Mouse (Mus musculus) neural tube, embryonic 13.5 days (tissue): ENCODE results near the gene Myo9b. TPM values are rescaled to one million over a fixed set of nuclear protein-coding genes. Genes with fewer than 3 reads are reported as not detected.
"Not testable (repeated sequence)": the region's sequence is repeated elsewhere in the genome, so short reads cannot be mapped to it uniquely, and the experiment has no call there.

Experiments used
- ATAC-seq: fragments of 200-750 bp; cut with Nextera tagmentation; 2 replicates; pipeline ENCODE4 v1.8.0; 2017; ENCODE audit warnings: low read depth, mild to moderate bottlenecking, moderate TSS enrichment, moderate library complexity
- H3K27ac ChIP-seq: fragments of 300-500 bp; sonication (generic); replicated peaks from 2 replicates; pipeline ENCODE4 v1.5.1; 2015; ENCODE audit warnings: moderate library complexity, mild to moderate bottlenecking, inconsistent platforms
- H3K27me3 ChIP-seq: fragments of 300-500 bp; sonication (generic); 2 replicates; pipeline ENCODE4 v1.6.1; 2015; ENCODE audit warnings: mild to moderate bottlenecking, inconsistent platforms
- H3K36me3 ChIP-seq: fragments of 300-500 bp; sonication (generic); 2 replicates; pipeline ENCODE4 v1.6.1; 2015; ENCODE audit warnings: mild to moderate bottlenecking, inconsistent platforms
- H3K4me1 ChIP-seq: fragments of 300-500 bp; sonication (generic); replicated peaks from 2 replicates; pipeline ENCODE4 v1.6.1; 2015; ENCODE audit warnings: inconsistent platforms
- H3K4me2 ChIP-seq: fragments of 300-500 bp; sonication (generic); 2 replicates; pipeline ENCODE4 v1.6.1; 2015; ENCODE audit warnings: inconsistent platforms, mild to moderate bottlenecking, moderate library complexity
- H3K4me3 ChIP-seq: fragments of 300-500 bp; sonication (generic); 2 replicates; pipeline ENCODE4 v1.5.1; 2015; ENCODE audit warnings: mild to moderate bottlenecking, inconsistent platforms
- H3K9ac ChIP-seq: fragments of 300-500 bp; sonication (generic); 2 replicates; pipeline ENCODE4 v1.6.1; 2015; ENCODE audit warnings: moderate library complexity, mild to moderate bottlenecking, inconsistent platforms
- H3K9me3 ChIP-seq: fragments of 300-500 bp; sonication (generic); 2 replicates; pipeline ENCODE4 v1.6.1; 2016; ENCODE audit warnings: inconsistent platforms
- WGBS: fragments of 180-500 bp; shearing (Covaris S2); methylation state at CpG from one replicate; pipeline ENCODE4 v1.1.7; 2015; 5-methylcytosine and 5-hydroxymethylcytosine counted together
- polyA plus RNA-seq: library from polyadenylated mRNA; unstranded; fragments of >200 nt; fragmentation: Nextera tagmentation; extraction: Ambion mirVana; gene quantifications from 2 replicates; pipeline ENCODE4 v1.2.1, GENCODE M21; 2015

Gene Myo9b
- polyA plus RNA-seq, 1 experiment from 2014 or later, result 17.9 TPM

- ATAC-seq, H3K36me3 ChIP-seq, H3K4me2 ChIP-seq, H3K9me3 ChIP-seq, H3K9ac ChIP-seq, H3K4me3 ChIP-seq, H3K27ac ChIP-seq, H3K27me3 ChIP-seq: not testable (repeated sequence)
- H3K4me1 ChIP-seq, result peaks cover 11% of the 10 kb centered on the region
- WGBS, result 84% methylated on average over 1 of the region's 1 CpGs
Observed at GRCm38 (mm10) chr8:71279409-71279808, 6.9 kb downstream of the Myo9b start.

GRCm38 (mm10) chr8:71281731-71282130 lies 9.2 kb downstream of the Myo9b start:
- H3K9me3 ChIP-seq, H3K27ac ChIP-seq, H3K4me3 ChIP-seq, H3K4me2 ChIP-seq, H3K27me3 ChIP-seq, H3K4me1 ChIP-seq, H3K36me3 ChIP-seq, ATAC-seq, H3K9ac ChIP-seq: not testable (repeated sequence)
- WGBS, result 85% methylated on average over 1 of the region's 1 CpGs

GRCm38 (mm10) chr8:71282621-71283020 lies 10.1 kb downstream of the Myo9b start:
- H3K27ac ChIP-seq, result no peak overlapping the region
- ATAC-seq, result no peak
- H3K4me1 ChIP-seq, result no peaks in the 10 kb centered on the region
- no peak overlapping the region for H3K4me2 ChIP-seq
- H3K9ac ChIP-seq, result no peak overlapping the region
- WGBS, result 82% methylated on average over 5 of the region's 5 CpGs
- H3K4me3 ChIP-seq, result no peak overlapping the region
- no peaks in the 10 kb centered on the region for H3K27me3 ChIP-seq
- H3K36me3 ChIP-seq, result no peaks in the 10 kb centered on the region
- H3K9me3 ChIP-seq, result no peaks in the 10 kb centered on the region

- not testable (repeated sequence) for H3K4me2 ChIP-seq, H3K4me1 ChIP-seq, H3K9ac ChIP-seq, H3K4me3 ChIP-seq, H3K27me3 ChIP-seq, ATAC-seq, H3K27ac ChIP-seq, H3K9me3 ChIP-seq
- WGBS, result 88% methylated on average over 2 of the region's 2 CpGs
- H3K36me3 ChIP-seq, result peaks cover 17% of the 10 kb centered on the region
Observed at GRCm38 (mm10) chr8:71286223-71286622, 13.7 kb downstream of the Myo9b start.

- Histone ChIP-seq H3K36me3 (peaks cover 30% of the 10 kb centered on the region), H3K27ac (no peak overlapping the region), H3K9me3 (no peaks in the 10 kb centered on the region), H3K4me1 (no peaks in the 10 kb centered on the region), H3K4me3 (no peak overlapping the region), H3K27me3 (no peaks in the 10 kb centered on the region), H3K9ac (no peak overlapping the region), H3K4me2 (no peak overlapping the region)
- no peak for ATAC-seq
- WGBS, result 54% methylated on average over 3 of the region's 3 CpGs
Observed at GRCm38 (mm10) chr8:71288441-71288949, 16.0 kb downstream of the Myo9b start.

DNA sequence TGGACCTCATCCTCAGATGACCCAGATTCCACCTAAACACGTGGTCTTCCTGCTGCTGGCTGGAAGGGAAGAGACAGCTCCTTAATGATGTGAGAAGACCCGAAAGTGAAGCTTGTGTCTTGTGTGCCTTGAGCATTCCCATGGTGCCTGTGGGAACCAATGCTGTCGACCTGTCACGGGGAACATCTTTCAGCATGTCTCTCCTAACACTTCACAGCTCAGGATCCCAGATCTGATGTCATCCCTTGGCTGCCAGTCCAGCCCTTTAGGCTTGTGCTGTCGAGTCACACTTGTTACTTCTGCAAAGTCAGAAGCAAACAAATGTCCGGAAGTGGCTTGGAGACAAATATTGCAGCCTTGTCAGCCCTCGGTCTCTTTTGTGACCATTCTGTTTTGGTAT lies 16.6 kb downstream of the Myo9b start:
- Histone ChIP-seq H3K36me3 (peaks cover 30% of the 10 kb centered on the region), H3K4me2 (no peak overlapping the region), H3K4me1 (no peaks in the 10 kb centered on the region), H3K4me3 (no peak overlapping the region), H3K9ac (no peak overlapping the region), H3K27ac (no peak overlapping the region), H3K9me3 (no peaks in the 10 kb centered on the region), H3K27me3 (no peaks in the 10 kb centered on the region)
- 84% methylated on average over 7 of the region's 7 CpGs for WGBS
- no peak for ATAC-seq

GRCm38 (mm10) chr8:71290211-71290610 lies 17.7 kb downstream of the Myo9b start:
- Histone ChIP-seq H3K27ac (no peak overlapping the region), H3K36me3 (peaks cover 41% of the 10 kb centered on the region), H3K4me2 (no peak overlapping the region), H3K4me1 (no peaks in the 10 kb centered on the region), H3K4me3 (no peak overlapping the region), H3K9ac (no peak overlapping the region), H3K27me3 (no peaks in the 10 kb centered on the region), H3K9me3 (no peaks in the 10 kb centered on the region)
- no peak for ATAC-seq
- 97% methylated on average over 21 of the region's 21 CpGs for WGBS

GRCm38 (mm10) chr8:71290911-71291310 lies 18.4 kb downstream of the Myo9b start:
- no peak overlapping the region for H3K27ac ChIP-seq
- H3K4me3 ChIP-seq, result no peak overlapping the region
- no peak for ATAC-seq
- H3K27me3 ChIP-seq, result no peaks in the 10 kb centered on the region
- H3K4me2 ChIP-seq, result no peak overlapping the region
- H3K9me3 ChIP-seq, result no peaks in the 10 kb centered on the region
- H3K36me3 ChIP-seq, result peaks cover 45% of the 10 kb centered on the region
- over 99% methylated on average over 10 of the region's 10 CpGs for WGBS
- H3K9ac ChIP-seq, result no peak overlapping the region
- no peaks in the 10 kb centered on the region for H3K4me1 ChIP-seq

GRCm38 (mm10) chr8:71291351-71291750 lies 18.8 kb downstream of the Myo9b start:
- Histone ChIP-seq H3K27me3 (no peaks in the 10 kb centered on the region), H3K36me3 (peaks cover 46% of the 10 kb centered on the region), H3K27ac (no peak overlapping the region), H3K9ac (no peak overlapping the region), H3K4me1 (no peaks in the 10 kb centered on the region), H3K9me3 (no peaks in the 10 kb centered on the region), H3K4me2 (no peak overlapping the region), H3K4me3 (no peak overlapping the region)
- ATAC-seq, result no peak
- WGBS, result 96% methylated on average over 6 of the region's 6 CpGs

DNA sequence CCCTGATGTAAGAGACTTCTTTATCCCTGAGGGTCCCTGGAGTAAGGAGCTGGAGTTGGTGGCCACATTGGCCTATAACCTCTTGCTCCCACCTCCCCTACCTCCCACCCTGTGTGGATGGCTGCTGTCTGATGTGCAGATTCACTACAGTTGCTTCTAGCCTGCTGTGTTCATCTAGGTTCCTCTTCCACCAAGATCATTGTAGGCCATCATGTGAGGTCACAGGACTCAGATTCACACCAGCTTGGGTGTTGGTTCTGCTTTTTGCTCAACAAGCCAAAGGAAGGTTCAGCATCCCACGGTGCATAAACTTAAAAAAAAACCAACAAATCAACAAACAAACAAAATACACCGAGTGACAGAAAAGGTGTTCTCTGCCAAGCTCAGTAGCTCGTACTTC lies 21.4 kb downstream of the Myo9b start:
- not testable (repeated sequence) for H3K4me3 ChIP-seq, H3K4me2 ChIP-seq, H3K9me3 ChIP-seq, H3K27ac ChIP-seq, H3K9ac ChIP-seq, H3K27me3 ChIP-seq, ATAC-seq, H3K4me1 ChIP-seq
- peaks cover 67% of the 10 kb centered on the region for H3K36me3 ChIP-seq
- 94% methylated on average over 3 of the region's 3 CpGs for WGBS

- H3K4me3 ChIP-seq, result no peak overlapping the region
- no peaks in the 10 kb centered on the region for H3K9me3 ChIP-seq
- no peaks in the 10 kb centered on the region for H3K27me3 ChIP-seq
- peaks cover 53% of the 10 kb centered on the region for H3K36me3 ChIP-seq
- no peaks in the 10 kb centered on the region for H3K4me1 ChIP-seq
- 96% methylated on average over 2 of the region's 2 CpGs for WGBS
- H3K4me2 ChIP-seq, result no peak overlapping the region
- no peak overlapping the region for H3K27ac ChIP-seq
- H3K9ac ChIP-seq, result no peak overlapping the region
- ATAC-seq, result no peak
Observed at GRCm38 (mm10) chr8:71296188-71296621, 23.7 kb downstream of the Myo9b start.

GRCm38 (mm10) chr8:71296784-71297183 lies 24.3 kb downstream of the Myo9b start:
- no peak overlapping the region for H3K9ac ChIP-seq
- ATAC-seq, result no peak
- H3K4me2 ChIP-seq, result no peak overlapping the region
- no peaks in the 10 kb centered on the region for H3K9me3 ChIP-seq
- H3K36me3 ChIP-seq, result peaks cover 48% of the 10 kb centered on the region
- H3K4me1 ChIP-seq, result no peaks in the 10 kb centered on the region
- no peak overlapping the region for H3K27ac ChIP-seq
- 98% methylated on average over 2 of the region's 2 CpGs for WGBS
- no peak overlapping the region for H3K4me3 ChIP-seq
- H3K27me3 ChIP-seq, result no peaks in the 10 kb centered on the region

- H3K4me1 ChIP-seq, result no peaks in the 10 kb centered on the region
- no peak overlapping the region for H3K27ac ChIP-seq
- H3K4me3 ChIP-seq, result no peak overlapping the region
- no peaks in the 10 kb centered on the region for H3K27me3 ChIP-seq
- H3K4me2 ChIP-seq, result no peak overlapping the region
- 100% methylated on average over 1 of the region's 1 CpGs for WGBS
- H3K36me3 ChIP-seq, result peaks cover 50% of the 10 kb centered on the region
- H3K9ac ChIP-seq, result no peak overlapping the region
- no peak for ATAC-seq
- H3K9me3 ChIP-seq, result no peaks in the 10 kb centered on the region
Observed at GRCm38 (mm10) chr8:71297439-71297838, 24.9 kb downstream of the Myo9b start.
